Mouse (Mus musculus) hindbrain, embryonic 11.5 days (tissue): ENCODE results near the gene Syvn1. TPM values are rescaled to one million over a fixed set of nuclear protein-coding genes. Genes with fewer than 3 reads are reported as not detected.

Experiments
- ATAC-seq: fragments of 200-750 bp; cut with Nextera tagmentation; 2 replicates; pipeline ENCODE4 v1.8.0; 2017; ENCODE audit warnings: mild to moderate bottlenecking, moderate TSS enrichment, moderate library complexity; ENCODE audit not compliant: low FRiP score
- DNase-seq: peaks from one replicate; pipeline ENCODE4 v3.0.0-alpha.2; 2015; ENCODE audit warnings: low spot score
- H3K27ac ChIP-seq: fragments of 300-500 bp; sonication (generic); 2 replicates; pipeline ENCODE4 v1.5.1; 2014; ENCODE audit warnings: mild to moderate bottlenecking, low read depth, low read length
- H3K27me3 ChIP-seq: fragments of 300-500 bp; sonication (generic); 2 replicates; pipeline ENCODE4 v1.6.1; 2014; ENCODE audit warnings: mild to moderate bottlenecking, low read length, moderate library complexity, mixed read lengths; ENCODE audit not compliant: control insufficient read depth, insufficient read depth
- H3K36me3 ChIP-seq: fragments of 300-500 bp; sonication (generic); 2 replicates; pipeline ENCODE4 v1.6.1; 2014; ENCODE audit warnings: mild to moderate bottlenecking, low read length, moderate library complexity, mixed read lengths; ENCODE audit not compliant: control insufficient read depth, insufficient read depth
- H3K4me1 ChIP-seq: fragments of 300-500 bp; sonication (generic); replicated peaks from 2 replicates; pipeline ENCODE4 v1.6.1; 2014; ENCODE audit warnings: low read length, mixed read lengths; ENCODE audit not compliant: control insufficient read depth, insufficient read depth
- H3K4me2 ChIP-seq: fragments of 300-500 bp; sonication (generic); replicated peaks from 2 replicates; pipeline ENCODE4 v1.6.1; 2014; ENCODE audit warnings: mild to moderate bottlenecking, low read depth, low read length
- H3K4me3 ChIP-seq: fragments of 300-500 bp; sonication (generic); 2 replicates; pipeline ENCODE4 v1.5.1; 2014; ENCODE audit warnings: low read depth, low read length
- H3K9ac ChIP-seq: fragments of 300-500 bp; sonication (generic); 2 replicates; pipeline ENCODE4 v1.6.1; 2014; ENCODE audit warnings: low read depth, low read length
- H3K9me3 ChIP-seq: fragments of 300-500 bp; sonication (generic); 2 replicates; pipeline ENCODE4 v1.6.1; 2016; ENCODE audit warnings: low read length; ENCODE audit not compliant: control insufficient read depth
- WGBS: fragments of 180-500 bp; shearing (Covaris S2); extraction: QIAGEN DNeasy Blood & Tissue Kit; methylation state at CpG from one replicate; pipeline ENCODE4 v1.1.7; 2014; 5-methylcytosine and 5-hydroxymethylcytosine counted together
- polyA plus RNA-seq: library from polyadenylated mRNA; unstranded; fragments of >200 nt; fragmentation: Nextera tagmentation; extraction: Ambion mirVana; gene quantifications from 2 replicates; pipeline ENCODE4 v1.2.1, GENCODE M21; 2014

Syvn1 gene
- polyA plus RNA-seq, 1 experiment from 2014 or later = 27.1 TPM

DNA sequence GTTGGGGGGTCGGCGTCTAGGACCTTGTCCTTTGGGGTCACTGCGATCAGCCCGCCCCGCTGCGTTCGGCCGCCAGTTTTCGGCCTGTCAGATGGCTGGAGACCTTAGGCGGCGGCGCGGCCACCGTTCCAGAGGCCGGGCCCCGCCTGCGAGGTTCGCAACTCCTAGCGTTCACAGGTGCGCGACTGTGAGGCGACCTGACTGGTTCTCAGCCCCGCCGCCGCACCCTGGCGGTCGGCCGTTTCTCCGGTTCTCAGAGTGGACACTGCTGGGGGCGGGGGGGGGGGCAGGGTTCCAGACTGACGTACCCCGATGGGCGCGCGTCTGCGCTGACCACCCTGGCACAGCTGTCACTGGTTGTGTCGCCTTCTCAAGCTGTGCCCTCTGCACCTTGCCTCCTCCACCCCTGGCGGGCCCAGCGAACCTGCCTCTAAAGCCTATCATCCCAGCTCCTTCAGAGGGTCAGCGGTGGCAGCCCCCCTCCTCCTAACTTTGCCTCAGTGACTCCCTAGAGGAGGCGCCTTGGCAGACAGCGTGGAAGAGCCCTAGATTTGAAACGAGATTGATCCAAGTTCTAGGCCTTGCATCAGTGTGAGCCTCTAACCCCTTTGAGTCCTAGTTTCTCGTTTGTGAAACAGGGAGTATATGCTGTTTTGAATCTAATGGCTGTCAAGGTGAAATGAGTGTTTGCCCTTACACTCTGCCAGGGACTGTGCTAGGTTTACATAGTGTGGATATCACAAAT, 950 bp downstream of the Syvn1 start:
- Histone ChIP-seq H3K36me3 (peaks cover 28% of the 10 kb centered on the region), H3K9me3 (no peaks in the 10 kb centered on the region), H3K9ac (peak overlapping the region; percentile 91), H3K4me1 (peaks cover 8% of the 10 kb centered on the region), H3K27me3 (no peaks in the 10 kb centered on the region), H3K27ac (peak overlapping the region; percentile 97), H3K4me3 (peak overlapping the region; percentile 93), H3K4me2 (peak overlapping the region; percentile 96)
- ATAC-seq (peak; percentile 31), DNase-seq (no peak)
- 2% methylated on average over 44 of the region's 44 CpGs for WGBS

DNA sequence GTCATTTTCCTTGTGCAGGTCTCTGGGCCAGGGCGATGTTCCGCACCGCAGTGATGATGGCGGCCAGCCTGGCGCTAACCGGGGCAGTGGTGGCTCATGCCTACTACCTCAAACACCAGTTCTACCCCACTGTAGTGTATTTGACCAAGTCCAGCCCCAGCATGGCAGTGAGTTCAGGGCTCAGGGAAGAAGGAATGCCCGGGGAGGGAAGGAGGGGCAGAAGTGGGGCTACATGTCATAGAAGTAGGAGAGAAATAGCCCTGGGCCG, 1.5 kb downstream of the Syvn1 start:
- peaks cover 8% of the 10 kb centered on the region for H3K4me1 ChIP-seq
- no peak for ATAC-seq
- no peaks in the 10 kb centered on the region for H3K27me3 ChIP-seq
- H3K27ac ChIP-seq = no peak overlapping the region
- H3K36me3 ChIP-seq = peaks cover 33% of the 10 kb centered on the region
- H3K9ac ChIP-seq = peak overlapping the region; percentile 91
- H3K9me3 ChIP-seq = no peaks in the 10 kb centered on the region
- H3K4me2 ChIP-seq = peak overlapping the region; percentile 96
- peak overlapping the region; percentile 93 for H3K4me3 ChIP-seq
- WGBS = 89% methylated on average over 8 of the region's 8 CpGs
- DNase-seq = no peak

- no peak for ATAC-seq
- no peaks in the 10 kb centered on the region for H3K27me3 ChIP-seq
- no peak overlapping the region for H3K27ac ChIP-seq
- H3K9ac ChIP-seq = no peak overlapping the region
- no peak for DNase-seq
- 90% methylated on average over 11 of the region's 11 CpGs for WGBS
- H3K4me2 ChIP-seq = no peak overlapping the region
- peaks cover 39% of the 10 kb centered on the region for H3K36me3 ChIP-seq
- H3K4me1 ChIP-seq = peaks cover 8% of the 10 kb centered on the region
- no peaks in the 10 kb centered on the region for H3K9me3 ChIP-seq
- H3K4me3 ChIP-seq = no peak overlapping the region
These were observed 2.5 kb downstream of the Syvn1 start for GRCm38 (mm10) chr19:6048681-6049410.

- Histone ChIP-seq H3K9ac (no peak overlapping the region), H3K36me3 (peaks cover 39% of the 10 kb centered on the region), H3K4me3 (no peak overlapping the region), H3K4me2 (no peak overlapping the region), H3K4me1 (peaks cover 8% of the 10 kb centered on the region), H3K9me3 (no peaks in the 10 kb centered on the region), H3K27me3 (no peaks in the 10 kb centered on the region), H3K27ac (no peak overlapping the region)
- WGBS = 91% methylated on average over 7 of the region's 7 CpGs
- ATAC-seq (no peak), DNase-seq (no peak)
These were observed 6.1 kb downstream of the Syvn1 start for GRCm38 (mm10) chr19:6052516-6052915.

- Histone ChIP-seq H3K36me3 (peaks cover 34% of the 10 kb centered on the region), H3K27ac (no peak overlapping the region), H3K27me3 (no peaks in the 10 kb centered on the region), H3K9ac (no peak overlapping the region), H3K4me1 (peaks cover 6% of the 10 kb centered on the region; the same call in 1 of the 2 replicates), H3K9me3 (no peaks in the 10 kb centered on the region), H3K4me3 (no peak overlapping the region), H3K4me2 (no peak overlapping the region)
- ATAC-seq (no peak), DNase-seq (no peak)
- 89% methylated on average over 5 of the region's 5 CpGs for WGBS
These were observed 7.9 kb downstream of the Syvn1 start for GRCm38 (mm10) chr19:6054296-6054695.

DNA sequence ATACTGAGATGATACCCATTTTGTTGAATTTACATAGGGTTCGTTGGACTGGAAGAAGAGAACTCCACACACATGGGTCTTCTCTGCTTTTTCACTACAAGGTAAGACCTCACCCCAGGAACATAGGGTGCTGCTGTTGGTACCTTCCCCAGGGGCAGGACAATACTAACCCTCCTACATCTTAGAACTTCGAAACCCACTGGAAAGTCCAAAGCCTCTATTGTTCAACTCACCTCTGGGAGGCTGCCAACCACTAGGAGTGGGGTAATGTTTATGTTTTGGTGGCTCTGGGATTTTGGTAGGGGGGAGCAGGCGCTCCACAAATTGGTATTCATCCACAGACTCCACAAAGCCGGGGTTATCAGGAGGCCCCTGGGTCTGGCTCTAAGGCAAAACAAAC, 10.3 kb downstream of the Syvn1 start:
- Histone ChIP-seq H3K9ac (peak overlapping the region; percentile 91), H3K27ac (no peak overlapping the region), H3K27me3 (no peaks in the 10 kb centered on the region), H3K4me3 (peak overlapping the region; percentile 88), H3K4me1 (peaks cover 6% of the 10 kb centered on the region; the same call in 1 of the 2 replicates), H3K36me3 (peaks cover 19% of the 10 kb centered on the region), H3K4me2 (peak overlapping the region; percentile 52), H3K9me3 (no peaks in the 10 kb centered on the region)
- no peak for DNase-seq
- WGBS = 69% methylated on average over 4 of the region's 4 CpGs
- no peak for ATAC-seq

DNA sequence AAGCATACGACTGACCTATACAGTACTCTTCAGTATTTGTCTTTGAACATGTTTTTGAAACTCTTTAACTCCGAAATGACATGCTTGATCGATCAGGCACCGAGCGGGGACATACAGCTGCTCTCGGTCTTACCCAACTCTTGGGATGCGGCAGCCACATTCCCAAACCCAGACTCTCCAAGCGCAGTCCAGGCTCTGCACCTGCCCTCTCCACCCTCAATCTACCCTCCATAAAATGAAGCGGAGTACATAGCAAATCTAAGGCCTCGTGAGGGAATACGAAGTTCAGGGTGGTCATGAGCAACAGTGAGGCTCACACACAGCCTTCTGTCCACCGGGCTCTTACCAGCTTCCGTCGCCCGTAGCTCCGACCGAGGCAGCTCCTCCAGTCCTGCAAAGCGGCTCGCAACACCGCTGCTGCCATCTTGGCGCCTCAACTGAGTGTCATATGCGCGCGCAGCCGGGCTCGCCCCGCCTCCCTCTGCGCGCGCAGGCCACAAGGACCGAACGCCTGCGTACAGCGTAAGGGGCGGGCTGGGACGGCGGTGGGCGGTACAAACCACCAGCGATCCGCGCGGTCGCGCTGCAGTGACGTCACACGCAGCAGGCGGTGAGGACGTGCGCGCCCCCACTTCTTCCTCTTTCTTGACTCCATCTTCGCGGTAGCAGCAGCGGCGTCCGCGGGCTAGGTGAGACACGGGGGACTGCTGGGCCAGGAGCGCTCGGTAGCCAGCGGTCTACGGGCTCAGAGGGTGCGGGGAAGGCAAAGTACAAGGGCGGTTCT, 11.1 kb downstream of the Syvn1 start, which contains the start of the genes Mrpl49 and Fau:
Gene Mrpl49 (minus strand): TSS at position 473 of the 784 bp plus-strand sequence.
Gene Fau (plus strand): TSS at position 532 of the 784 bp plus-strand sequence.
- ATAC-seq (peak; percentile 87), DNase-seq (peak; percentile 100)
- H3K27me3 ChIP-seq = no peaks in the 10 kb centered on the region
- H3K4me1 ChIP-seq = peaks cover 11% of the 10 kb centered on the region
- H3K9me3 ChIP-seq = no peaks in the 10 kb centered on the region
- peaks cover 13% of the 10 kb centered on the region for H3K36me3 ChIP-seq
- under 1% methylated on average over 56 of the region's 63 CpGs for WGBS
- peak within 1 kb of the TSS; percentile 91 for H3K9ac ChIP-seq
- peak within 1 kb of the TSS; percentile 77 for H3K27ac ChIP-seq
- H3K4me3 ChIP-seq = peak within 1 kb of the TSS; percentile 88
- peak within 1 kb of the TSS; percentile 75 for H3K4me2 ChIP-seq

- Histone ChIP-seq H3K36me3 (peaks cover 4% of the 10 kb centered on the region), H3K4me1 (peaks cover 11% of the 10 kb centered on the region), H3K4me3 (peak overlapping the region; percentile 88), H3K9ac (peak overlapping the region; percentile 91), H3K27me3 (no peaks in the 10 kb centered on the region), H3K4me2 (peak overlapping the region; percentile 75), H3K27ac (no peak overlapping the region), H3K9me3 (no peaks in the 10 kb centered on the region)
- 35% methylated on average over 5 of the region's 5 CpGs for WGBS
- ATAC-seq = no peak
- DNase-seq = no peak
These were observed 12.1 kb downstream of the Syvn1 start for GRCm38 (mm10) chr19:6058513-6058912.
